Mouse (Mus musculus) lung, embryonic 16.5 days (tissue): ENCODE results near the gene Prkag1. TPM values are rescaled to one million over a fixed set of nuclear protein-coding genes. Genes with fewer than 3 reads are reported as not detected.

Source experiments
- ATAC-seq: fragments of 200-750 bp; cut with Nextera tagmentation; 2 replicates; pipeline ENCODE4 v1.8.0; 2017; ENCODE audit warnings: low read depth, mild to moderate bottlenecking, moderate library complexity
- H3K27ac ChIP-seq: fragments of 300-500 bp; sonication (generic); 2 replicates; pipeline ENCODE4 v1.5.1; 2014; ENCODE audit warnings: mild to moderate bottlenecking, control low read depth, low read length
- H3K27me3 ChIP-seq: fragments of 300-500 bp; sonication (generic); 2 replicates; pipeline ENCODE4 v1.6.1; 2014; ENCODE audit warnings: low read depth, low read length, mixed read lengths; ENCODE audit not compliant: control insufficient read depth, insufficient read depth
- H3K36me3 ChIP-seq: fragments of 300-500 bp; sonication (generic); 2 replicates; pipeline ENCODE4 v1.6.1; 2014; ENCODE audit warnings: low read length; ENCODE audit not compliant: control insufficient read depth, insufficient read depth
- H3K4me1 ChIP-seq: fragments of 300-500 bp; sonication (generic); replicated peaks from 2 replicates; pipeline ENCODE4 v1.6.1; 2014; ENCODE audit warnings: low read length, mixed read lengths; ENCODE audit not compliant: control insufficient read depth, insufficient read depth
- H3K4me2 ChIP-seq: fragments of 300-500 bp; sonication (generic); 2 replicates; pipeline ENCODE4 v1.6.1; 2014; ENCODE audit warnings: low read depth, low read length, control low read depth
- H3K4me3 ChIP-seq: fragments of 300-500 bp; sonication (generic); 2 replicates; pipeline ENCODE4 v1.5.1; 2014; ENCODE audit warnings: mild to moderate bottlenecking, low read length, control low read depth
- H3K9ac ChIP-seq: fragments of 300-500 bp; sonication (generic); 2 replicates; pipeline ENCODE4 v1.6.1; 2014; ENCODE audit warnings: low read length, control low read depth
- H3K9me3 ChIP-seq: fragments of 300-500 bp; sonication (generic); 2 replicates; pipeline ENCODE4 v1.6.1; 2016; ENCODE audit warnings: low read length; ENCODE audit not compliant: control insufficient read depth
- WGBS: fragments of 180-500 bp; shearing (Covaris S2); extraction: QIAGEN DNeasy Blood & Tissue Kit; methylation state at CpG from one replicate; pipeline ENCODE4 v1.1.7; 2014; 5-methylcytosine and 5-hydroxymethylcytosine counted together
- polyA plus RNA-seq: library from polyadenylated mRNA; unstranded; fragments of >200 nt; fragmentation: Nextera tagmentation; extraction: Ambion mirVana; gene quantifications from 2 replicates; pipeline ENCODE4 v1.2.1, GENCODE M21; 2015

The Prkag1 gene
- polyA plus RNA-seq, 1 experiment from 2014 or later = 106 TPM

GRCm38 (mm10) chr15:98843595-98844223 is 12.4 kb upstream of the Prkag1 start:
- Histone ChIP-seq H3K9ac (no peak overlapping the region), H3K4me3 (no peak overlapping the region), H3K4me1 (no peaks in the 10 kb centered on the region), H3K4me2 (no peak overlapping the region), H3K27me3 (no peaks in the 10 kb centered on the region), H3K36me3 (peaks cover 87% of the 10 kb centered on the region), H3K9me3 (no peaks in the 10 kb centered on the region), H3K27ac (no peak overlapping the region)
- 87% methylated on average over 11 of the region's 11 CpGs for whole genome bisulfite sequencing
- no peak for ATAC-seq

GRCm38 (mm10) chr15:98839671-98840585 is 8.6 kb upstream of the Prkag1 start:
- H3K4me3 ChIP-seq = no peak overlapping the region
- H3K4me2 ChIP-seq = no peak overlapping the region
- no peaks in the 10 kb centered on the region for H3K27me3 ChIP-seq
- H3K27ac ChIP-seq = no peak overlapping the region
- H3K4me1 ChIP-seq = no peaks in the 10 kb centered on the region
- no peak overlapping the region for H3K9ac ChIP-seq
- WGBS = 92% methylated on average over 30 of the region's 30 CpGs
- no peaks in the 10 kb centered on the region for H3K9me3 ChIP-seq
- ATAC-seq = no peak
- H3K36me3 ChIP-seq = peaks cover 79% of the 10 kb centered on the region

- no peak for ATAC-seq
- 96% methylated on average over 14 of the region's 14 CpGs for WGBS
- peaks cover 77% of the 10 kb centered on the region for H3K36me3 ChIP-seq
- no peaks in the 10 kb centered on the region for H3K9me3 ChIP-seq
- no peak overlapping the region for H3K4me3 ChIP-seq
- H3K9ac ChIP-seq = no peak overlapping the region
- H3K27ac ChIP-seq = no peak overlapping the region
- H3K4me2 ChIP-seq = no peak overlapping the region
- H3K4me1 ChIP-seq = no peaks in the 10 kb centered on the region
- H3K27me3 ChIP-seq = no peaks in the 10 kb centered on the region
Measured at GRCm38 (mm10) chr15:98839161-98839560, 7.8 kb upstream of the Prkag1 start.

- Histone ChIP-seq H3K4me1 (no peaks in the 10 kb centered on the region), H3K27ac (no peak overlapping the region), H3K9ac (no peak overlapping the region), H3K4me2 (no peak overlapping the region), H3K36me3 (peaks cover 73% of the 10 kb centered on the region), H3K4me3 (no peak overlapping the region), H3K9me3 (no peaks in the 10 kb centered on the region), H3K27me3 (no peaks in the 10 kb centered on the region)
- 71% methylated on average over 4 of the region's 4 CpGs for WGBS
- no peak for ATAC-seq
Measured at GRCm38 (mm10) chr15:98837743-98838103, 6.4 kb upstream of the Prkag1 start.

- Histone ChIP-seq H3K36me3 (peaks cover 72% of the 10 kb centered on the region), H3K4me1 (peaks cover 1% of the 10 kb centered on the region), H3K4me3 (no peak overlapping the region), H3K9ac (no peak overlapping the region), H3K27me3 (no peaks in the 10 kb centered on the region), H3K27ac (no peak overlapping the region), H3K4me2 (no peak overlapping the region), H3K9me3 (no peaks in the 10 kb centered on the region)
- 88% methylated on average over 21 of the region's 21 CpGs for WGBS
- ATAC-seq = no peak
Measured at GRCm38 (mm10) chr15:98837006-98837742, 5.9 kb upstream of the Prkag1 start.

GRCm38 (mm10) chr15:98835291-98835690 is 4.0 kb upstream of the Prkag1 start:
- H3K36me3 ChIP-seq = peaks cover 56% of the 10 kb centered on the region
- WGBS = 88% methylated on average over 14 of the region's 14 CpGs
- no peaks in the 10 kb centered on the region for H3K9me3 ChIP-seq
- H3K4me2 ChIP-seq = no peak overlapping the region
- H3K4me1 ChIP-seq = peaks cover 6% of the 10 kb centered on the region
- no peaks in the 10 kb centered on the region for H3K27me3 ChIP-seq
- H3K4me3 ChIP-seq = no peak overlapping the region
- ATAC-seq = no peak
- no peak overlapping the region for H3K9ac ChIP-seq
- H3K27ac ChIP-seq = no peak overlapping the region

- no peak for ATAC-seq
- Histone ChIP-seq H3K27ac (no peak overlapping the region), H3K4me1 (peaks cover 17% of the 10 kb centered on the region), H3K36me3 (peaks cover 45% of the 10 kb centered on the region), H3K9ac (no peak overlapping the region), H3K4me2 (no peak overlapping the region), H3K27me3 (no peaks in the 10 kb centered on the region), H3K4me3 (no peak overlapping the region), H3K9me3 (no peaks in the 10 kb centered on the region)
- 91% methylated on average over 13 of the region's 13 CpGs for WGBS
Measured at GRCm38 (mm10) chr15:98834059-98834458, 2.7 kb upstream of the Prkag1 start.

- Histone ChIP-seq H3K27me3 (no peaks in the 10 kb centered on the region), H3K9ac (no peak overlapping the region), H3K36me3 (peaks cover 40% of the 10 kb centered on the region), H3K4me1 (peaks cover 19% of the 10 kb centered on the region), H3K4me2 (no peak overlapping the region), H3K4me3 (no peak overlapping the region), H3K9me3 (no peaks in the 10 kb centered on the region), H3K27ac (no peak overlapping the region)
- WGBS = 89% methylated on average over 11 of the region's 11 CpGs
- no peak for ATAC-seq
Measured at GRCm38 (mm10) chr15:98833281-98833680, 2.0 kb upstream of the Prkag1 start.
